Mouse (Mus musculus): ENCODE data around the gene Stoml1.

GRCm38 (mm10) chr9:58274626-58275025 is 21.7 kb downstream of the Stoml1 start:
- no peak for TF ChIP-seq CTCF (IDR thresholded peaks at IDR 0.05)
- TF ChIP-seq POLR2A (IDR thresholded peaks at IDR 0.05; ENCODE audit: insufficient read depth, low read depth, low read length), result no peak

All from heart, adult 2 months (tissue).